ENCODE assay signal across 8 mouse cellular contexts in the genomic region with DNA sequence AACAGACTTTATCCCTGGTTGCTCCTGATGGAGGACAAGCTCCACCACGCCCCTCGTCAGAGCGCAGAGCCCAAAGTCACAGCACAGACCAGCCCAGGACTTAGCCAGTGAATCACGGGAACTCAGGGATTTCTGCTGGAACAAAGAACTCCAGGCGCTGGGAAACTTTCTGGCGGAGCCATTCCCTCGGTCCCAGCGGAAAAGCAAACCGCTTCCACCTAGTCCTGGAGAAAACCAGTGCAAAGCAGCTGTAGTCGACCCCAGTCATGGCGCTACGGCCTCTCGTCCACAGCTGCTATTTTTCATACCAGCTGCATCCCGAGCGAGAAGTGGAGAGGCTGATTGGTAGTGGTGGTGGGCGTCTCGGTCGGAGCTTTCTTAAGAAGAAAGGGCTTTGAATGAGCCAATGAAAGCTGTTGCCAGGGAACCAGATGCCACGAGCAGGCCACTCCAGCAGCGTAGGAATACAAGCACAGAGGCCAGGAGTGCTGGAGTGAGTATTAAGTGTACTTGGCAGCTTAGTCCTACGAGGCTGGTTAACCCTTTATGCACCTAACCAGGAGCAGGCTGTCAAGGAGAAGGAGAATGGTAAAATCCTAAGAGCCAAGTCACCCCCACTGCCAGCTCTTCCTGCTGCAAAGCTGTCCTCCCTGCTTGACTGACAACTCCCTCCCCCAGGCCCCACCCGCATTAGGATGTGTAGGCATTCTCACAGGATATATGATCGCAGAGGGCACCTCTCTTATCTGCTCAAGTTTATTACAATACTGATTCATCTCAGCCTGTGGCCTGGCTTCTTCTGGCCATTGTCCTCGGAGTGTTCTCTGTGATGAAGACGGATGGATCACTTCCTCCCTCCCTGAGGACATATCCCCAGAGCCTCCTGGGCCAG. TPM values are rescaled to one million over a fixed set of nuclear protein-coding genes. Genes with fewer than 3 reads are reported as not detected.
DNase-seq lines count a peak whose midpoint lies in the region; ATAC-seq lines count a peak whose summit lies in the region.

TSS of gene Gm973 (plus strand) at position 239 of the 892 bp plus-strand sequence.

- H3K4me1 ChIP-seq in embryonic facial prominence, embryonic 13.5 days = peaks cover 42% of the 10 kb centered on the region
- H3K4me1 ChIP-seq in intestine, embryonic 15.5 days (replicated peaks) = peaks cover 18% of the 10 kb centered on the region
- H3K4me1 ChIP-seq in midbrain, embryonic 12.5 days = peaks cover 34% of the 10 kb centered on the region
- H3K4me1 ChIP-seq in stomach, embryonic 14.5 days (ENCODE audit: control insufficient read depth, insufficient read depth, low read length) = peaks cover 15% of the 10 kb centered on the region

- intact Hi-C loops in left cerebral cortex, postnatal 25 days (cut with DNase I) = no loop called here

- H3K9me3 ChIP-seq in embryonic facial prominence, embryonic 13.5 days = no peaks in the 10 kb centered on the region
- no peaks in the 10 kb centered on the region for H3K9me3 ChIP-seq in intestine, embryonic 15.5 days
- no peaks in the 10 kb centered on the region for H3K9me3 ChIP-seq in midbrain, embryonic 12.5 days
- no peaks in the 10 kb centered on the region for H3K9me3 ChIP-seq in stomach, embryonic 14.5 days (ENCODE audit: control insufficient read depth, low read depth, low read length)

- H3K27me3 ChIP-seq in embryonic facial prominence, embryonic 13.5 days = no peaks in the 10 kb centered on the region
- H3K27me3 ChIP-seq in intestine, embryonic 15.5 days (replicated peaks) = no peaks in the 10 kb centered on the region
- peaks cover 12% of the 10 kb centered on the region for H3K27me3 ChIP-seq in midbrain, embryonic 12.5 days
- H3K27me3 ChIP-seq in stomach, embryonic 14.5 days (ENCODE audit: control insufficient read depth, insufficient read depth, low read length) = no peaks in the 10 kb centered on the region

- peak; percentile 34 for DNase-seq in WW6 (ENCODE audit: low read depth, low spot score)
- peak; percentile 62 to 75 for DNase-seq in left cerebral cortex, postnatal 25 days (ENCODE audit: low spot score in 2 of 2)
- no peak for DNase-seq in B cell, adult 2 months

- H3K36me3 ChIP-seq in embryonic facial prominence, embryonic 13.5 days = no peaks in the 10 kb centered on the region
- no peaks in the 10 kb centered on the region for H3K36me3 ChIP-seq in intestine, embryonic 15.5 days
- H3K36me3 ChIP-seq in midbrain, embryonic 12.5 days = no peaks in the 10 kb centered on the region
- no peaks in the 10 kb centered on the region for H3K36me3 ChIP-seq in stomach, embryonic 14.5 days (ENCODE audit: control insufficient read depth, insufficient read depth, low read length)

- H3K27ac ChIP-seq in embryonic facial prominence, embryonic 13.5 days = peak within 1 kb of the TSS; percentile 98
- H3K27ac ChIP-seq in intestine, embryonic 15.5 days = peak within 1 kb of the TSS; percentile 77
- H3K27ac ChIP-seq in midbrain, embryonic 12.5 days (replicated peaks) = peak within 1 kb of the TSS; percentile 97
- peak within 1 kb of the TSS; percentile 92 for H3K27ac ChIP-seq in stomach, embryonic 14.5 days (ENCODE audit: low read length)

- WGBS in embryonic facial prominence, embryonic 13.5 days = 3% methylated on average over 25 of the region's 25 CpGs
- whole genome bisulfite sequencing in intestine, embryonic 15.5 days = 7% methylated on average over 25 of the region's 25 CpGs
- under 1% methylated on average over 25 of the region's 25 CpGs for WGBS in midbrain, embryonic 12.5 days
- WGBS in stomach, embryonic 14.5 days = 4% methylated on average over 25 of the region's 25 CpGs

- H3K4me3 ChIP-seq in embryonic facial prominence, embryonic 13.5 days = peak within 1 kb of the TSS; percentile 41
- peak within 1 kb of the TSS; percentile 22 for H3K4me3 ChIP-seq in intestine, embryonic 15.5 days (replicated peaks)
- peak within 1 kb of the TSS; percentile 38 for H3K4me3 ChIP-seq in midbrain, embryonic 12.5 days
- H3K4me3 ChIP-seq in stomach, embryonic 14.5 days (ENCODE audit: low read depth, low read length) = peak within 1 kb of the TSS; percentile 22

- H3K9ac ChIP-seq in embryonic facial prominence, embryonic 13.5 days = peak within 1 kb of the TSS; percentile 70
- peak within 1 kb of the TSS; percentile 12; the same call in 1 of the 2 replicates for H3K9ac ChIP-seq in intestine, embryonic 15.5 days
- peak within 1 kb of the TSS; percentile 11 for H3K9ac ChIP-seq in midbrain, embryonic 12.5 days (replicated peaks)
- H3K9ac ChIP-seq in stomach, embryonic 14.5 days (replicated peaks; ENCODE audit: low read depth, low read length) = peak within 1 kb of the TSS; percentile 25; the same call in 1 of the 2 replicates

- H3K4me2 ChIP-seq in embryonic facial prominence, embryonic 13.5 days = peak within 1 kb of the TSS; percentile 65
- H3K4me2 ChIP-seq in intestine, embryonic 15.5 days (replicated peaks) = peak within 1 kb of the TSS; percentile 61
- H3K4me2 ChIP-seq in midbrain, embryonic 12.5 days (replicated peaks) = peak within 1 kb of the TSS; percentile 59
- peak within 1 kb of the TSS; percentile 56 for H3K4me2 ChIP-seq in stomach, embryonic 14.5 days (replicated peaks; ENCODE audit: low read depth, low read length)

- ATAC-seq in embryonic facial prominence, embryonic 13.5 days (ENCODE audit: insufficient number of reproducible peaks, insufficient read depth, low FRiP score, low TSS enrichment, low read depth) = peak; percentile 87
- peak; percentile 40; the same call in 1 of the 2 replicates for ATAC-seq in granulocyte monocyte progenitor cell, adult 5-6 weeks (replicated peaks; ENCODE audit: poor library complexity, severe bottlenecking)
- ATAC-seq in intestine, embryonic 15.5 days = peak; percentile 75
- ATAC-seq in midbrain, embryonic 12.5 days (ENCODE audit: low FRiP score, low read depth) = peak; percentile 96
- ATAC-seq in stomach, embryonic 14.5 days (ENCODE audit: insufficient number of reproducible peaks, insufficient read depth, low FRiP score, low read depth) = peak; percentile 86

RNA-seq across cellular contexts. Expression of gene Gm973, which starts in this region (rescaled TPM):
- polyA plus RNA-seq in embryonic facial prominence, embryonic 13.5 days (2015; fragmentation: Nextera tagmentation; extraction: Ambion mirVana) = 2.7 and 2.8 TPM in 2 replicates
- total RNA-seq in granulocyte monocyte progenitor cell, adult 5-6 weeks (2014; fragmentation: Nextera tagmentation) = 0.41 and 2.8 TPM in 2 replicates
- not detected in 2 replicates for total RNA-seq in granulocyte monocyte progenitor cell, adult 5-6 weeks (2017)
- polyA plus RNA-seq in intestine, embryonic 15.5 days (2015; fragmentation: Nextera tagmentation; extraction: Ambion mirVana) = 0.43 and 0.76 TPM in 2 replicates
- 1 to 10 TPM; 8.3 to 9.2 TPM for total RNA-seq in left cerebral cortex, postnatal 25 days (2021)
- polyA plus RNA-seq in midbrain, embryonic 12.5 days (2016; fragmentation: Nextera tagmentation; extraction: Ambion mirVana) = 3.9 and 6.7 TPM in 2 replicates
- polyA plus RNA-seq in stomach, embryonic 14.5 days (2014; fragmentation: Nextera tagmentation; extraction: Ambion mirVana) = 0.82 TPM in 1 of 2 replicates, not detected in the other

Comparison
In these comparisons a context has a peak if more than half of its experiments do, and no peak if none do; other contexts are left out.
1. Peak in ATAC-seq, H3K4me3 ChIP-seq, H3K27ac ChIP-seq, H3K9ac ChIP-seq and H3K4me2 ChIP-seq in intestine, embryonic 15.5 days; RNA of the gene not detected or under 1 TPM.
2. Peak in ATAC-seq, H3K4me3 ChIP-seq, H3K27ac ChIP-seq, H3K9ac ChIP-seq and H3K4me2 ChIP-seq in stomach, embryonic 14.5 days; RNA of the gene not detected or under 1 TPM.
3. DNase-seq: peak in WW6 (single experiment) and left cerebral cortex, postnatal 25 days (2 of 2); none in B cell, adult 2 months (0 of 2).
4. ATAC-seq: peak in every context shown above with its lines; median percentile 96 in midbrain, embryonic 12.5 days; 87 in embryonic facial prominence, embryonic 13.5 days; 86 in stomach, embryonic 14.5 days; 75 in intestine, embryonic 15.5 days; 40 in granulocyte monocyte progenitor cell, adult 5-6 weeks.
5. H3K9ac ChIP-seq: peak in every context shown above with its lines; median percentile 70 in embryonic facial prominence, embryonic 13.5 days; 25 in stomach, embryonic 14.5 days; 12 in intestine, embryonic 15.5 days; 11 in midbrain, embryonic 12.5 days.
6. Peak in every context shown above with its lines, with median percentiles within 50 percentile points of each other: H3K27ac ChIP-seq, H3K4me2 ChIP-seq and H3K4me3 ChIP-seq.